Mouse (Mus musculus) intestine, embryonic 16.5 days (tissue): ENCODE measurements at regions not wholly inside any gene's neighbourhood (a gene's known extent, or its start where the extent isn't known, plus 50 kb on each side); places are given as distances from the start of the nearest gene placed in this dataset.

Experiments used
- ATAC-seq: fragments of 200-750 bp; cut with Nextera tagmentation; 2 replicates; pipeline ENCODE4 v1.8.0; 2017; ENCODE audit warnings: moderate TSS enrichment, moderate library complexity
- H3K27ac ChIP-seq: fragments of 300-500 bp; sonication (generic); 2 replicates; pipeline ENCODE4 v1.5.1; 2014; ENCODE audit warnings: mild to moderate bottlenecking, low read length
- H3K27me3 ChIP-seq: fragments of 300-500 bp; sonication (generic); replicated peaks from 2 replicates; pipeline ENCODE4 v1.6.1; 2014; ENCODE audit warnings: low read length, control low read depth, mixed read lengths; ENCODE audit not compliant: control insufficient read depth, insufficient read depth
- H3K36me3 ChIP-seq: fragments of 300-500 bp; sonication (generic); 2 replicates; pipeline ENCODE4 v1.6.1; 2014; ENCODE audit warnings: low read length, control low read depth; ENCODE audit not compliant: control insufficient read depth, insufficient read depth
- H3K4me1 ChIP-seq: fragments of 300-500 bp; sonication (generic); 2 replicates; pipeline ENCODE4 v1.6.1; 2014; ENCODE audit warnings: low read length, control low read depth, mixed read lengths; ENCODE audit not compliant: control insufficient read depth, insufficient read depth
- H3K4me2 ChIP-seq: fragments of 300-500 bp; sonication (generic); 2 replicates; pipeline ENCODE4 v1.6.1; 2014; ENCODE audit warnings: low read depth, low read length, control low read depth
- H3K4me3 ChIP-seq: fragments of 300-500 bp; sonication (generic); 2 replicates; pipeline ENCODE4 v1.5.1; 2014; ENCODE audit warnings: mild to moderate bottlenecking, low read length
- H3K9ac ChIP-seq: fragments of 300-500 bp; sonication (generic); 2 replicates; pipeline ENCODE4 v1.6.1; 2014; ENCODE audit warnings: low read depth, low read length
- H3K9me3 ChIP-seq: fragments of 300-500 bp; sonication (generic); 2 replicates; pipeline ENCODE4 v1.6.1; 2016; ENCODE audit warnings: low read length, control low read depth; ENCODE audit not compliant: control insufficient read depth
- WGBS: fragments of 180-500 bp; shearing (Covaris S2); extraction: QIAGEN DNeasy Blood & Tissue Kit; methylation state at CpG from one replicate; pipeline ENCODE4 v1.1.7; 2014; 5-methylcytosine and 5-hydroxymethylcytosine counted together

- ATAC-seq, result no peak
- Histone ChIP-seq H3K4me2 (no peak overlapping the region), H3K9ac (no peak overlapping the region), H3K4me3 (no peak overlapping the region), H3K27me3 (no peaks in the 10 kb centered on the region), H3K27ac (no peak overlapping the region), H3K36me3 (no peaks in the 10 kb centered on the region), H3K9me3 (no peaks in the 10 kb centered on the region), H3K4me1 (no peaks in the 10 kb centered on the region)
- 43% methylated on average over 5 of the region's 5 CpGs for WGBS
These were observed 430.6 kb upstream of the Igfbp7 start for GRCm38 (mm10) chr5:77838186-77839097.

- Histone ChIP-seq H3K4me2 (no peak overlapping the region), H3K4me3 (no peak overlapping the region), H3K27ac (no peak overlapping the region), H3K27me3 (no peaks in the 10 kb centered on the region), H3K9ac (no peak overlapping the region), H3K4me1 (no peaks in the 10 kb centered on the region), H3K36me3 (no peaks in the 10 kb centered on the region), H3K9me3 (no peaks in the 10 kb centered on the region)
- 74% methylated on average over 2 of the region's 2 CpGs for WGBS
- no peak for ATAC-seq
These were observed 420.1 kb upstream of the Igfbp7 start for GRCm38 (mm10) chr5:77827971-77828370.

- no peak overlapping the region for H3K4me2 ChIP-seq
- no peaks in the 10 kb centered on the region for H3K4me1 ChIP-seq
- H3K9ac ChIP-seq, result no peak overlapping the region
- no peak for ATAC-seq
- no peaks in the 10 kb centered on the region for H3K27me3 ChIP-seq
- no peaks in the 10 kb centered on the region for H3K9me3 ChIP-seq
- no peaks in the 10 kb centered on the region for H3K36me3 ChIP-seq
- H3K27ac ChIP-seq, result no peak overlapping the region
- 76% methylated on average over 4 of the region's 4 CpGs for WGBS
- H3K4me3 ChIP-seq, result no peak overlapping the region
These were observed 418.2 kb upstream of the Igfbp7 start for GRCm38 (mm10) chr5:77826063-77826462.

GRCm38 (mm10) chr5:77816759-77817280 is 409.0 kb upstream of the Igfbp7 start:
- Histone ChIP-seq H3K4me2 (no peak overlapping the region), H3K9ac (no peak overlapping the region), H3K4me1 (no peaks in the 10 kb centered on the region), H3K4me3 (no peak overlapping the region), H3K36me3 (no peaks in the 10 kb centered on the region), H3K27me3 (no peaks in the 10 kb centered on the region), H3K9me3 (no peaks in the 10 kb centered on the region), H3K27ac (no peak overlapping the region)
- ATAC-seq, result peak; percentile 76
- WGBS, result 58% methylated on average over 7 of the region's 7 CpGs

- WGBS, result 77% methylated on average over 6 of the region's 6 CpGs
These were observed 402.0 kb upstream of the Igfbp7 start for GRCm38 (mm10) chr5:77809844-77810243.

GRCm38 (mm10) chr5:77807726-77808125 is 399.9 kb upstream of the Igfbp7 start:
- no peaks in the 10 kb centered on the region for H3K36me3 ChIP-seq
- WGBS, result 42% methylated on average over 3 of the region's 3 CpGs
- no peaks in the 10 kb centered on the region for H3K27me3 ChIP-seq
- H3K27ac ChIP-seq, result no peak overlapping the region
- no peaks in the 10 kb centered on the region for H3K4me1 ChIP-seq
- no peak overlapping the region for H3K9ac ChIP-seq
- H3K4me2 ChIP-seq, result no peak overlapping the region
- ATAC-seq, result no peak
- no peak overlapping the region for H3K4me3 ChIP-seq
- no peaks in the 10 kb centered on the region for H3K9me3 ChIP-seq

More at GRCm38 (mm10) chr5:77809844-77810243, 402.0 kb upstream of the Igfbp7 start:
- Histone ChIP-seq H3K9me3 (no peaks in the 10 kb centered on the region), H3K4me1 (no peaks in the 10 kb centered on the region), H3K9ac (no peak overlapping the region), H3K27ac (no peak overlapping the region), H3K27me3 (no peaks in the 10 kb centered on the region), H3K4me3 (no peak overlapping the region), H3K4me2 (no peak overlapping the region), H3K36me3 (no peaks in the 10 kb centered on the region)
- no peak for ATAC-seq

GRCm38 (mm10) chr5:77806334-77807157 is 398.7 kb upstream of the Igfbp7 start:
- Histone ChIP-seq H3K27ac (no peak overlapping the region), H3K9ac (no peak overlapping the region), H3K36me3 (no peaks in the 10 kb centered on the region), H3K4me3 (no peak overlapping the region), H3K27me3 (no peaks in the 10 kb centered on the region), H3K9me3 (no peaks in the 10 kb centered on the region), H3K4me2 (no peak overlapping the region), H3K4me1 (no peaks in the 10 kb centered on the region)
- 56% methylated on average over 9 of the region's 9 CpGs for WGBS
- ATAC-seq, result no peak

- 87% methylated on average over 6 of the region's 6 CpGs for WGBS
These were observed 398.0 kb upstream of the Igfbp7 start for GRCm38 (mm10) chr5:77805796-77806195.

GRCm38 (mm10) chr5:77805303-77805702 is 397.5 kb upstream of the Igfbp7 start:
- no peak for ATAC-seq
- Histone ChIP-seq H3K4me2 (no peak overlapping the region), H3K27me3 (no peaks in the 10 kb centered on the region), H3K4me3 (no peak overlapping the region), H3K9me3 (no peaks in the 10 kb centered on the region), H3K4me1 (no peaks in the 10 kb centered on the region), H3K9ac (no peak overlapping the region), H3K36me3 (no peaks in the 10 kb centered on the region), H3K27ac (no peak overlapping the region)
- 57% methylated on average over 1 of the region's 1 CpGs for WGBS

More at GRCm38 (mm10) chr5:77805796-77806195, 398.0 kb upstream of the Igfbp7 start:
- ATAC-seq, result no peak
- Histone ChIP-seq H3K4me3 (no peak overlapping the region), H3K9ac (no peak overlapping the region), H3K27ac (no peak overlapping the region), H3K4me2 (no peak overlapping the region), H3K36me3 (no peaks in the 10 kb centered on the region), H3K9me3 (no peaks in the 10 kb centered on the region), H3K27me3 (no peaks in the 10 kb centered on the region), H3K4me1 (no peaks in the 10 kb centered on the region)
